Mouse (Mus musculus): ENCODE measurements around the gene Sf3b3.

Gene Sf3b3

GRCm38 (mm10) chr8:110804825-110805514, 41.6 kb downstream of the Sf3b3 start:
- no peak for DNase-seq

- no peak for DNase-seq
Measured at GRCm38 (mm10) chr8:110803856-110804255, 42.7 kb downstream of the Sf3b3 start.

- DNase-seq: no peak
Measured at GRCm38 (mm10) chr8:110802988-110803387, 43.6 kb downstream of the Sf3b3 start.

- DNase-seq: no peak
Measured at GRCm38 (mm10) chr8:110797086-110797485, 49.5 kb downstream of the Sf3b3 start.

GRCm38 (mm10) chr8:110794363-110794965, 52.1 kb downstream of the Sf3b3 start:
- DNase-seq: no peak

GRCm38 (mm10) chr8:110793936-110794335, 52.7 kb downstream of the Sf3b3 start:
- no peak for DNase-seq

GRCm38 (mm10) chr8:110793511-110793910, 53.1 kb downstream of the Sf3b3 start:
- DNase-seq: no peak

- DNase-seq: no peak
Measured at GRCm38 (mm10) chr8:110792574-110793200, 53.9 kb downstream of the Sf3b3 start.

- DNase-seq: no peak
Measured at GRCm38 (mm10) chr8:110791164-110791563, 55.4 kb downstream of the Sf3b3 start.

- DNase-seq: no peak
Measured at GRCm38 (mm10) chr8:110790270-110790669, 56.3 kb downstream of the Sf3b3 start.

- no peak for DNase-seq
Measured at GRCm38 (mm10) chr8:110789571-110789970, 57.0 kb downstream of the Sf3b3 start.

- no peak for DNase-seq
Measured at GRCm38 (mm10) chr8:110788981-110789380, 57.6 kb downstream of the Sf3b3 start.

GRCm38 (mm10) chr8:110787411-110787954, 59.1 kb downstream of the Sf3b3 start:
- DNase-seq: no peak

GRCm38 (mm10) chr8:110786934-110787333, 59.7 kb downstream of the Sf3b3 start:
- no peak for DNase-seq

GRCm38 (mm10) chr8:110786501-110786900, 60.1 kb downstream of the Sf3b3 start:
- DNase-seq: peak; percentile 36

GRCm38 (mm10) chr8:110785366-110785765, 61.2 kb downstream of the Sf3b3 start:
- DNase-seq: no peak

- DNase-seq: no peak
Measured at GRCm38 (mm10) chr8:110779924-110780718, 66.5 kb downstream of the Sf3b3 start.

- DNase-seq: no peak
Measured at GRCm38 (mm10) chr8:110776335-110776734, 70.3 kb downstream of the Sf3b3 start.

GRCm38 (mm10) chr8:110775721-110776120, 70.9 kb downstream of the Sf3b3 start:
- no peak for DNase-seq

- DNase-seq: no peak
Measured at GRCm38 (mm10) chr8:110775316-110775715, 71.3 kb downstream of the Sf3b3 start.

- no peak for DNase-seq
Measured at GRCm38 (mm10) chr8:110774725-110775124, 71.9 kb downstream of the Sf3b3 start.

- no peak for DNase-seq
Measured at GRCm38 (mm10) chr8:110774047-110774446, 72.5 kb downstream of the Sf3b3 start.

GRCm38 (mm10) chr8:110772452-110772851, 74.1 kb downstream of the Sf3b3 start:
- no peak for DNase-seq

Data from liver (tissue).